Mouse (Mus musculus) neural tube, embryonic 15.5 days (tissue): Measurements from ENCODE around the gene Dgkg. TPM values are rescaled to one million over a fixed set of nuclear protein-coding genes. Genes with fewer than 3 reads are reported as not detected.

Source experiments
- ATAC-seq: fragments of 200-750 bp; cut with Nextera tagmentation; 2 replicates; pipeline ENCODE4 v1.8.0; 2017; ENCODE audit warnings: mild to moderate bottlenecking, moderate TSS enrichment, moderate library complexity; ENCODE audit not compliant: low FRiP score
- H3K27ac ChIP-seq: fragments of 300-500 bp; sonication (generic); replicated peaks from 2 replicates; pipeline ENCODE4 v1.5.1; 2015; ENCODE audit warnings: mild to moderate bottlenecking, inconsistent platforms
- H3K27me3 ChIP-seq: fragments of 300-500 bp; sonication (generic); replicated peaks from 2 replicates; pipeline ENCODE4 v1.6.1; 2015; ENCODE audit warnings: inconsistent platforms
- H3K36me3 ChIP-seq: fragments of 300-500 bp; sonication (generic); 2 replicates; pipeline ENCODE4 v1.6.1; 2015; ENCODE audit warnings: inconsistent platforms
- H3K4me1 ChIP-seq: fragments of 300-500 bp; sonication (generic); 2 replicates; pipeline ENCODE4 v1.6.1; 2015; ENCODE audit warnings: inconsistent platforms
- H3K4me2 ChIP-seq: fragments of 300-500 bp; sonication (generic); 2 replicates; pipeline ENCODE4 v1.6.1; 2015; ENCODE audit warnings: inconsistent platforms, mild to moderate bottlenecking, moderate library complexity
- H3K4me3 ChIP-seq: fragments of 300-500 bp; sonication (generic); replicated peaks from 2 replicates; pipeline ENCODE4 v1.5.1; 2015; ENCODE audit warnings: mild to moderate bottlenecking, inconsistent platforms
- H3K9ac ChIP-seq: fragments of 300-500 bp; sonication (generic); replicated peaks from 2 replicates; pipeline ENCODE4 v1.6.1; 2015; ENCODE audit warnings: mild to moderate bottlenecking, inconsistent platforms
- H3K9me3 ChIP-seq: fragments of 300-500 bp; sonication (generic); replicated peaks from 2 replicates; pipeline ENCODE4 v1.6.1; 2016; ENCODE audit warnings: inconsistent platforms
- WGBS: fragments of 180-500 bp; shearing (Covaris S2); methylation state at CpG from one replicate; pipeline ENCODE4 v1.1.7; 2015; ENCODE audit warnings: mixed read lengths; 5-methylcytosine and 5-hydroxymethylcytosine counted together
- polyA plus RNA-seq: library from polyadenylated mRNA; unstranded; fragments of >200 nt; fragmentation: Nextera tagmentation; extraction: Ambion mirVana; gene quantifications from 2 replicates; pipeline ENCODE4 v1.2.1, GENCODE M21; 2015

Gene Dgkg
- polyA plus RNA-seq, 1 experiment from 2014 or later: 4.9 TPM

GRCm38 (mm10) chr16:22642953-22643352, 14.1 kb downstream of the Dgkg start:
- no peaks in the 10 kb centered on the region for H3K27me3 ChIP-seq
- no peak overlapping the region for H3K9ac ChIP-seq
- WGBS: 86% methylated on average over 6 of the region's 6 CpGs
- no peak overlapping the region for H3K4me3 ChIP-seq
- ATAC-seq: no peak
- no peak overlapping the region for H3K27ac ChIP-seq
- H3K36me3 ChIP-seq: no peaks in the 10 kb centered on the region
- no peaks in the 10 kb centered on the region for H3K9me3 ChIP-seq
- H3K4me1 ChIP-seq: no peaks in the 10 kb centered on the region
- no peak overlapping the region for H3K4me2 ChIP-seq

- 89% methylated on average over 4 of the region's 4 CpGs for WGBS
- Histone ChIP-seq H3K36me3 (no peaks in the 10 kb centered on the region), H3K4me2 (no peak overlapping the region), H3K27ac (no peak overlapping the region), H3K27me3 (no peaks in the 10 kb centered on the region), H3K4me3 (no peak overlapping the region), H3K4me1 (no peaks in the 10 kb centered on the region), H3K9me3 (no peaks in the 10 kb centered on the region), H3K9ac (no peak overlapping the region)
- no peak for ATAC-seq
Measured at GRCm38 (mm10) chr16:22642054-22642453, 15.0 kb downstream of the Dgkg start.

GRCm38 (mm10) chr16:22641588-22641987, 15.4 kb downstream of the Dgkg start:
- no peak overlapping the region for H3K4me2 ChIP-seq
- H3K4me3 ChIP-seq: no peak overlapping the region
- no peaks in the 10 kb centered on the region for H3K27me3 ChIP-seq
- H3K9ac ChIP-seq: no peak overlapping the region
- no peaks in the 10 kb centered on the region for H3K4me1 ChIP-seq
- no peak overlapping the region for H3K27ac ChIP-seq
- H3K9me3 ChIP-seq: no peaks in the 10 kb centered on the region
- H3K36me3 ChIP-seq: no peaks in the 10 kb centered on the region
- ATAC-seq: no peak
- 38% methylated on average over 9 of the region's 9 CpGs for WGBS

GRCm38 (mm10) chr16:22637311-22637710, 19.7 kb downstream of the Dgkg start:
- no peak overlapping the region for H3K27ac ChIP-seq
- H3K9ac ChIP-seq: no peak overlapping the region
- no peaks in the 10 kb centered on the region for H3K36me3 ChIP-seq
- H3K9me3 ChIP-seq: no peaks in the 10 kb centered on the region
- no peak overlapping the region for H3K4me3 ChIP-seq
- H3K27me3 ChIP-seq: no peaks in the 10 kb centered on the region
- no peak for ATAC-seq
- H3K4me1 ChIP-seq: no peaks in the 10 kb centered on the region
- no peak overlapping the region for H3K4me2 ChIP-seq
- 45% methylated on average over 3 of the region's 3 CpGs for WGBS

GRCm38 (mm10) chr16:22635706-22636105, 21.3 kb downstream of the Dgkg start:
- Histone ChIP-seq H3K4me3 (no peak overlapping the region), H3K27me3 (no peaks in the 10 kb centered on the region), H3K4me1 (no peaks in the 10 kb centered on the region), H3K9ac (no peak overlapping the region), H3K9me3 (no peaks in the 10 kb centered on the region), H3K4me2 (no peak overlapping the region), H3K36me3 (no peaks in the 10 kb centered on the region), H3K27ac (no peak overlapping the region)
- 70% methylated on average over 8 of the region's 8 CpGs for WGBS
- ATAC-seq: no peak

- WGBS: 92% methylated on average over 4 of the region's 4 CpGs
- ATAC-seq: no peak
- H3K27me3 ChIP-seq: no peaks in the 10 kb centered on the region
Measured at GRCm38 (mm10) chr16:22633063-22633462, 24.0 kb downstream of the Dgkg start.

GRCm38 (mm10) chr16:22630351-22630750, 26.7 kb downstream of the Dgkg start:
- H3K4me3 ChIP-seq: no peak overlapping the region
- no peak overlapping the region for H3K9ac ChIP-seq
- no peak for ATAC-seq
- WGBS: 59% methylated on average over 4 of the region's 4 CpGs
- H3K27me3 ChIP-seq: no peaks in the 10 kb centered on the region
- H3K9me3 ChIP-seq: no peaks in the 10 kb centered on the region
- no peaks in the 10 kb centered on the region for H3K36me3 ChIP-seq
- no peaks in the 10 kb centered on the region for H3K4me1 ChIP-seq
- no peak overlapping the region for H3K4me2 ChIP-seq
- H3K27ac ChIP-seq: no peak overlapping the region

More at GRCm38 (mm10) chr16:22633063-22633462, 24.0 kb downstream of the Dgkg start:
- Histone ChIP-seq H3K9me3 (no peaks in the 10 kb centered on the region), H3K36me3 (no peaks in the 10 kb centered on the region), H3K9ac (no peak overlapping the region), H3K4me3 (no peak overlapping the region), H3K4me2 (no peak overlapping the region), H3K4me1 (no peaks in the 10 kb centered on the region), H3K27ac (no peak overlapping the region)

GRCm38 (mm10) chr16:22629900-22630299, 27.1 kb downstream of the Dgkg start:
- no peak overlapping the region for H3K4me3 ChIP-seq
- H3K9me3 ChIP-seq: no peaks in the 10 kb centered on the region
- no peaks in the 10 kb centered on the region for H3K36me3 ChIP-seq
- H3K4me2 ChIP-seq: no peak overlapping the region
- ATAC-seq: no peak
- H3K27ac ChIP-seq: no peak overlapping the region
- 73% methylated on average over 4 of the region's 4 CpGs for WGBS
- H3K9ac ChIP-seq: no peak overlapping the region
- no peaks in the 10 kb centered on the region for H3K4me1 ChIP-seq
- H3K27me3 ChIP-seq: no peaks in the 10 kb centered on the region

GRCm38 (mm10) chr16:22625987-22626386, 31.0 kb downstream of the Dgkg start:
- Histone ChIP-seq H3K27ac (no peak overlapping the region), H3K9me3 (no peaks in the 10 kb centered on the region), H3K27me3 (no peaks in the 10 kb centered on the region), H3K36me3 (no peaks in the 10 kb centered on the region), H3K4me3 (no peak overlapping the region), H3K9ac (no peak overlapping the region), H3K4me1 (no peaks in the 10 kb centered on the region), H3K4me2 (no peak overlapping the region)
- WGBS: 96% methylated on average over 5 of the region's 5 CpGs
- no peak for ATAC-seq

- no peak overlapping the region for H3K27ac ChIP-seq
- no peaks in the 10 kb centered on the region for H3K4me1 ChIP-seq
- H3K4me2 ChIP-seq: no peak overlapping the region
- no peaks in the 10 kb centered on the region for H3K9me3 ChIP-seq
- no peak overlapping the region for H3K4me3 ChIP-seq
- H3K36me3 ChIP-seq: no peaks in the 10 kb centered on the region
- 81% methylated on average over 5 of the region's 5 CpGs for WGBS
- no peak overlapping the region for H3K9ac ChIP-seq
- H3K27me3 ChIP-seq: no peaks in the 10 kb centered on the region
- no peak for ATAC-seq
Measured at GRCm38 (mm10) chr16:22625412-22625811, 31.6 kb downstream of the Dgkg start.

- no peaks in the 10 kb centered on the region for H3K4me1 ChIP-seq
- no peaks in the 10 kb centered on the region for H3K9me3 ChIP-seq
- H3K4me3 ChIP-seq: no peak overlapping the region
- no peak for ATAC-seq
- H3K36me3 ChIP-seq: no peaks in the 10 kb centered on the region
- 30% methylated on average over 9 of the region's 9 CpGs for WGBS
- H3K4me2 ChIP-seq: no peak overlapping the region
- H3K27ac ChIP-seq: no peak overlapping the region
- no peaks in the 10 kb centered on the region for H3K27me3 ChIP-seq
- no peak overlapping the region for H3K9ac ChIP-seq
Measured at GRCm38 (mm10) chr16:22622286-22622685, 34.7 kb downstream of the Dgkg start.

GRCm38 (mm10) chr16:22621299-22621920, 35.6 kb downstream of the Dgkg start:
- ATAC-seq: no peak

More at GRCm38 (mm10) chr16:22621299-22621920, 35.6 kb downstream of the Dgkg start:
- Histone ChIP-seq H3K27ac (no peak overlapping the region), H3K4me2 (no peak overlapping the region), H3K4me3 (no peak overlapping the region), H3K9ac (no peak overlapping the region), H3K27me3 (no peaks in the 10 kb centered on the region), H3K9me3 (no peaks in the 10 kb centered on the region), H3K36me3 (no peaks in the 10 kb centered on the region), H3K4me1 (no peaks in the 10 kb centered on the region)
- 80% methylated on average over 13 of the region's 13 CpGs for WGBS
